Mouse (Mus musculus): ENCODE data around the gene Stn1. TPM values are rescaled to one million over a fixed set of nuclear protein-coding genes. Genes with fewer than 3 reads are reported as not detected.

Stn1 gene
- total RNA-seq, 2 experiments from 2014 or later, result 12.9 to 14.7 TPM

DNA sequence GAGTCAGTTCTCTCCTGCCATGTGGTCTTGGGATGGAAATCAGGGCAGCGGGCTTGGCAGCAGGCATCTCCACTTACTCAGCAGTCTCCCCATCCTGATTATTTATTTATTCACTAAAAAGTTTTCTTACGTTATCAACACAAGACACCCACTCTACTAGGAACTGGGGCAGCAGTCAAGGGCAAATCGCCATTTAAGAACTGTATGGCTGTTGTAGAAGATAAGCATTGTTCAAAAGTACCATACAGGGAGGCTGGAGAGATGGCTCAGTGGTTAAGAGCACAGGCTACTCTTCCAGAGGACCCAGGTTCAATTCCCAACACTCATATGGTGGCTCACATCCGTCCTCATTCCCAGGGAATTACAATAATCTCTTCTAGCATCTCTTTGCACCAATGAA, 65.5 kb downstream of the Stn1 start:
- DNase-seq, result no peak

DNA sequence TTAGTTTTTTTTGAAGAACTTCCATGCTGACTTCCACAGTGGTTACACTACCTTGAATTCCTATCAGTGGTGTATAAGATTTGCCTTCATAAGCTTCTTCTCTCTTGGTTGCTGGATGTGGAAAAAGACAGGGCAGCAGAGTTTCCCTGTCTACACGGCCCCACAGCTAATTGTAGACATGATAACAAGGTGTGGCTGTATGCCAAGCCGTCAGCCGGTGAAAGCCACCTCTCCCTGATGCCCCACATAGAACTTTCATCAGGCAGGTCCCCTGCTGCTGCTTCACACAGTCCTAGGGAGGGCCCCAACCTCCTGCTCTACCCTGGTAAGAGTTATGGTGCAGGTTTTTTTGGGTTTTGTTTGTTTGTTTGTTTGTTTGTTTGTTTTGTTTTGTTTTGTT, 68.6 kb downstream of the Stn1 start:
- DNase-seq, result no peak

DNA sequence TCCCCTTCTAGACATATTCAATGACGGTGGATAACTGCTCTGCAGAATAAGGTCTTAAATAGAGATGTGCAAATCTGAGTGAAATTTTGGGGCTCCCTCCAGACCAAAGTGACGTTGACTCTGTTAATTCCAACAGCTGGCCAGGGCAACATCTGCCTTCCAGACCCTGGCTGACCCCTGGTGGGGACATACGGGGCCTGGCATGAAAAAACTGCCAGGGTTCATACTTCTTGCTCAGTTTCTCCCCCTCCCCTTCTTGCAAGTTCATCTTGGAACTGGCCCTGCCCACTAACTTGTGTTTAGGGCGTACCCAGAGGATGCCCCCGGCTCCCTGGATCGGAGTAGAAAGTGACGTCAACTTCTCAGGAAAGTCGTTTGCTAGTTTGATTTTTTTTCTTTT, 70.5 kb downstream of the Stn1 start:
- DNase-seq, result no peak

DNA sequence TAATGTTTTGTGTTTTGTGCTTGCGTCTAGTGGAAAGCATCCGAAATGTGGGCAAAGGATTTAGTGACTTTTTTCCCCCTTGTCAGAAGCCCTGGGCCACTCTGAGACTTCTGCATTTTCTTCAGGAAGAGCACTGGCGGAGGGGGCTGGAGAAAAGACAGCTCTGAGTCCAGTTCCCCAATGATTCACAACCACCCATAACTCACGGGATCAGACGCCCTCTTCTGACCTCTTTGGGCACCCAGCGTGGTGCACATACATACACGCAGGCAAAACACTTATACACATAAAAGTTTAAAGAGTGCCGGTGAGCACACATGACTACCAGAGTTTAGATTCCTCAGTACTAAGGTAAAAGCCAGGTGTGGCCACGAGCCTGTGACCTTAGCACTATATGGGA, 71.8 kb downstream of the Stn1 start:
- no peak for DNase-seq

DNA sequence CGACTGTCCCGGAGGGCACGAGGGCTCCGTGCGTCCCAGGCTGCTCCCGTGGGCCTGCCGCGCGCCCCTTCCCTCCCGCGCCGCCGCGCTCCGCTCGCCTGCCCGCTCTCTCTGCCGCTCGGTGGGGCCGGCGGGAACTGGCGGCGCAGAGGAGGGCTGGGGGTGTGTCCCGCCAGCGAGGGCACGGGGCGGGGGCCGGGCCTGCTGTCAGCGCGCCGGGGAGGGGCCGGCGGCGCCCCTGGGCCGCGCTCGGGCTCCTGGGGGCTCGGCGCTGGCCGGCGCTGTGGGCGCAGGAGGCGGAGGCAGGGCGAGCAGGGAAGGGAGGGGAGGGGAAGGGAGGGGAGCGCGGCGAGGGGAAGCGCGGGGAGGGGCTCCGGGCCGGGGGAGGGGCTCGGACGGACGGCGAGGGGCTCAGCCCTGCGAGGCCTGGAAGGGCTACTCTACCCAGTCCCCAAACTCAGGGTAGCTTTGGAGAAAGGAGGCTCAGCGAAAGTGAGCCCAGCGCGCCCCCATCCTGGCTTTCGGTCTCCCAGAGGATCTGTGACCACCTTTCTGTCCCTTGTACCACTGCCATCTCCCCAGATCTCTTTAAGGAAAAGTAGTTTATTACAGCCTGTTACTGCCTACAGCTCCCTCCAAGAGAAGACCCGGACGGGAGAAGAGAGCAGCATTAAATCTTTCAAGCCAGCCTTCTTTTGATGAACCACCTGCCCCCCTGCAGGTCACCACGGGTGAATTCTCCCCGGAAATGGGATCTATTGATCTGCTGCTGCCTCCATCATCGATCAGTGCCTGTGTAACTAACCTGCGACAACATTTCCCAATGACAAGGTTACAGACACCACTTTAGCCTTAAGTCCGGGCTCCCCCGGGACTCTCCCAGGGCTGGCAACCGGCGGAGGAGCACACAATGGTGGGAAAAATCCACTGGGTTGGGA, 72.7 kb downstream of the Stn1 start, which contains the start of gene Sh3pxd2a:
Sh3pxd2a (minus strand) TSS at position 98 of the 938 bp plus-strand sequence.
- DNase-seq, result peak; percentile 65 to 73

DNA sequence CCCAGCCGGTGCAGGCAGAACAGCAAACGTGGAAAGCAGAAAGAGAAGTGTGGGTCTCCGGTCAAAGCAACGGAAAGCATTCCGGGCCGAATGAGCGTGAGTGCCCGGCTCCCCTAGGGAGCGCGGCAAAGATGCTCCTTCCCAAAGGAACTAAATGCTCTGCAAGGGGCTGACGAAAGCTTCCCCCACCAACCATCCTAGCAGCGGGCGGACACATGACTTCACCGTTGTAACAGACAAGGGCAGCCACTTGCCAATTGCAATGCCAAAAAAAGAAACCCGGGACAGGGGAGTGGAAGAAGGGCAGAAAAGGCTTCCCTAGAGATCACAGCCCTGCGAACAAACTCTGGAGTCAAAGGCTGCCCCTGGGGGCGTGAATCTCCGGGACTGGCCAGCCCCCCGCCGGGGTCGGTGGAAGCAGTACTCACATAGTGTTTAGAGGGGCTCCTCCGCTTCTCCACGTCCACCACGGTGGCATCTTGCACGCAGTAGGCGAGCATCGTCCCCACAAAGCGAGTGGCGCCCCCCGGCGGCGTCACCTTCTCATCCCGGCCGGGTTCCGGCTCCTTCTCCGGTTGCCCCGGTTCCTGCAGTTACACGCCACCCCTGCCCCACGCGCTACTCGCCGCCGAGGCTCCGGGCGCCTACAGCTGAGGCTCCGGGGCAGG, 73.5 kb downstream of the Stn1 start:
- DNase-seq, result peak; percentile 81 to 93

DNA sequence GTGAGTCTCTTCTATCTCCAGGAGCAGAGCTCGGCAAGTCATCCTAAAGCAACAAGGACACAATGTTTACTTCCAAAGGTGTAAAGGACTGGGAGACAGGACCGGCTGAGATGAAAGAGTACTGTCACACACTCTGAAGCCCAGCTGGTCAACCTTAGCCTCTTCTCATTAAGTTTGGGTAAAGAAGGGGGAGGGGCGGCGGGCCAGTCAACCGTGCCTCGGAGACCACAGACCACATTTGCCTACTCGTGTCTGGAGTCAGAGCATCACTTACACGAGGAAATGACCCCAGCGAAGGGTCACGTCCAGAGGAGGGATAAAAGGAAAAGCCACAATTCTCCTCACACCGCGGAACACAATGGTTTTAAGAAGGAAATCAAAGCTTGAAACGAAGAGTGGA, 74.1 kb downstream of the Stn1 start:
- DNase-seq, result no peak

DNA sequence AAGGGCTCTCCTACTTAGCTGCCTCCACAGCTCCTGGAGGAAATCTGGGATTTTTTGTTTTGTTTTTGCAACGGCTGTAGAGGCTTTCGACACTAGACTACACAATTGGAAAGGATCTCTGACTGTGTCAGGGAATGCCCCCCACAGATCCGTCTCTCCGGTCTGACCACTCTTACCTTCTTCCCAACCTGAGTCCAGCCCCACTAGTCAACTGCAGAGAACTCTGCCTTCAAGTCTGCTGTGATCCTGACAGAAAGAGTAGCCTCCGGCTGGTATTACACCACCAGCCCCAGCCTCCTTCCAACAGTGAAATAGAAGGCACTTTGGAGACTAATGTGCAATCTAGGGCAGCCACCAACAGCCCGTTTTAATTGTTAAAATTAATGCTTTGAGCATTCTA, 74.6 kb downstream of the Stn1 start:
- DNase-seq, result no peak

DNA sequence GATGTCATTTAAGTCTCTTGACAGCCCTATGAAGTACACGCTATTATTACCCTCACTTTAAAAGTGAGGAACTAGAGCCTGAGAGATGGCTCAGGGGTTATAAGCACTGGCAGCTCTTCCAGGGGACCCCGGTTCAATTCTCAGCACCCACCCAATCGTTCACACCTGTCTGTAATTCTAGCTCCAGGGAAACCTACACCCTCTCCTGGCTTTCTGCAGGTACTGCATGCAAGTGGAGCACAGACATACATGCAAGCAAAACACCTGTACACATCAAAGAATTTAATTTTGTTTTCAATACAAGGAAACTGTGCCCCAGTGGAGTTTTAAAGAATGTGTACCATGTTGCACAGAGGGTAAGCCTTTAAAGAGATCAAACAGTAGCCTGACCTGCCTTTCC, 75.5 kb downstream of the Stn1 start:
- DNase-seq, result no peak

DNA sequence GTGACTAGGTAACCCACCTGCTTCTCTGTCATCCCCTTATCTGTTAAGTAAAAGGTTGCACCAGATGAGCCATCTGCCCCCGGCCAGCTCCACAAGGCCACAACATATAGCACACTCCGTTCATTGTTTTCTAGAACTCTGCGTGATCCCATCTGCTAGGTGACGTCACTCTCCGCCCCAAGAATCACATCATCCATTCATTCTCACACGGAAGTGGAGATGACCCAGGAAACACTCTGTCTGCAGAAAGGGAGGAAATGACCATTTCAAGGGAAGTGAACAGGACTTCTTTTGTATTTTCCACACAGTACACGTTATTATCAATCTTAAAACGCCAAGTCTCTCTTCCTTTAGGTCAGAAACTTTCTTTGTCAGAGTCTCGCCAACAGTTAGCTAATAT, 75.9 kb downstream of the Stn1 start:
- no peak for DNase-seq

DNA sequence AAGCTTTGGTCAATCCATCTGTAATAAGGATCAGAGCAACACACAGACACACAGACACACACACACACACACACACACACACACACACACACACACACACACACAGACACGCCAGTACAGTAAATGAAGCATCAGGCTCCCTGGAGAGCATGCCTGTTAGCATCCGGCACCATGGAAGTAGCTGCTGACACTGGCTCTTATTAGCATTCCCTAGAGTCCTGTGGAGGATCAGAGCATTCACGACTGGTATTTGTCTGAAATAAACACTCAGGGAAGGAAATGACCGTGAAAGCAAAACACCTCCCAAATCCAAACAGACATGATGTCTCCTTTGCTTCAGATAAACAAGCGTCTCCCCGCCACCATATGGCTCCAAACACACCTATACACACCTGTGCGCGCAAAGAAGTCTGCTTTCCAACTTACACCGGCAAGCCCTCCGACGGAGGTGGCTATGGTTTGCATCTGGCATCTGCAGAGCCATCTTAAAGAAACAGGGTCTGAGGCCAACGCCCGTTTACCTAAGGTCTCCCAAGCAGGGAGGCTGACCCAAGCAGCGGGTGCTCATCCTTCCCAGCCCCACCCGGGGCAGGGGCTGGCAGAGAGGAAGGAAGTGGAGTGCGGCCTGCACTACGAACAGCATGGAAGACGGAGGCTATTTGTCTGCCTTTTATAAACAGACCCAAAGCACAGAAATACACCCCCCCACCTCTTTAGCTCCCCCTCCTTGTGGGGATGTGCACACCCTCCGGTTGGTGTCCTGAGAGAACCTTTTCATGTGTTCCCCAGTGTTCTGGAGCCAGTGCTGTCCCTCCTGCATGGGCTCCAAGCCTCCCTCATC, 77.0 kb downstream of the Stn1 start:
- DNase-seq, result no peak

DNA sequence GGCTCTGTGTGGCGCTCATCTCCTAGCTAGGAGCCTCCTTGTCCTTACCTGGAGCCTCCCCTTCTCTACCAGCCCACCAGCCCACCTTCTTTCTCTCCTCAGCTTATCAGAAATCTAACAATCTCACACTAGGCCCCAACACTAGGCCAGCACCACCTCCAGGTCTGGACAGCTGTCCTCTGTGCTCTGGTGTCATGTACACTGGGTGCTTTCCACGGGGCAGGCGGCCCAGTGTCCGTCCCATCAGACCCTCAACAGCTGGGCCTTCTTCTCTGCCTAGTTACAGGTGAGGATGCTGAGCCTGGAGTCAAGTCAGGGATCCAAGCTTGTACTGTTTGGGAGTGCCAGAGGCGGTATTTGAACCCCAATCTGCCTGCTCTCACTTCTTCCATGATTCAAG, 78.1 kb downstream of the Stn1 start:
- no peak for DNase-seq

DNA sequence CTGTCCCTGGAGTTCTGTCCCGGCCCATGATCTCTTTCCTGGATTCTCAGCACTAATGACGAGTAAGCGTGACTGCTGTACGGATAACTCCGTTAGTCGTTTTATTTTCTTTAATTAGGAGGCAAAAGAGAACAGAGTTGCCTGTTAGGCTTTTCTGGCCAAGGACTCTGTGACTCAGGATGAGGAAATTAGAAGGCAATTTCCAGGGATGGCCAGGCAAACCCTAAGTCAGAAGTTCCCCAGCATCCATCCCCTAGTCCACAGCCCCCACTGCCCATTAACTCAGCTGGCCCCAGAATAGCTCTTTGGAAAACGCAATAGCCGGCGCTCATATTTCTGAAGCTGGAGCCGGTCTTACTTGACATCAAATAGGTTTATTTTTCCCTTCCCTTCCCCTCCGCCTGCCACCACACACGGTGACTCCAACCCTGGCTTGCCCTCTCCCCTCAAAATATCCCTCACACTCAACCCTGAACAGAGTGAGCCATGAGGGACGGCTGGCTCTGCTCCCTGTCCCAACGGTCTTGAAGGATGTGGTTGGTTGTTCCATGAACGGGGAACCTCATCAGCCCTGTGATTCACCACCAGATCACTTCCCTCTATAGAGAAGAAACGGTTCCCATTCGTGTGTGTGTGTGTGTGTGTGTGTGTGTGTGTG, 78.7 kb downstream of the Stn1 start:
- no peak for DNase-seq

DNA sequence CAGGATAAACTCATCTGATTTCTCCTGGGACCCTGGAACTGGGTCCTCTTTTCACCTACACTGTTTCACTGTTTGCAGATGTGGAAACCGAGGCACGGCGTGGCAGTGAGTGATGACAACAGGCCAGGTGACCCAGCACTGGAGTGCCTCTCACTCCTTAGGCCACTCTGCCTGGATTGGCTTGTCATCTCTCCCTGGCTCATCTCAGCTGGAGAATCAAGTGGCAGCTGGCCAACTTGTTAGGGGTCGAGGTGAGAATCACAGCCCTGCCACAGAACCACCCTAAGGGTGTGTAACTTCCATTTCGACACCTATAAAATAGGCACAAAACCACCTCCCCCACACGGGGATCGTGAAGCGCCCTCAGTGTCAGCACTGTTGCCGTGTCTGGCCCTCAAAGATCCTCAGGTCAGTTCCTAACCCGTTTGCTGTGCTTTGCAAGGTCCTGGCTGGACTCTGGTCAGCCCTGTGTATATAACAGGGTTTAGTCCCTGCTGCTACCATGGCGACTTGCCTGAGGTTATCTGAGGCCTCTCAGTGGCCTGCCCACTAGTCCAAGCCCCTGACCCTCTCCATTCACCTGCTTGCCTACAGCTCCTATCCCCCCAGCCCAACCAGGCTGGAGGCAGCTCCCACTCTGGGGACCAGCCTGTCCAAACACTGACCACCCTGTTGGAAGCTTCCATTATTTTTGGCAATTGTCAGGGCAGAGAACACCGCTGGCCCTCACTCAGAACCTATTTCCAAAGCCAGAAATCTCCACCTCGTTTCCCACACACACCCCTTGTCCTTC, 79.4 kb downstream of the Stn1 start:
- no peak for DNase-seq

DNA sequence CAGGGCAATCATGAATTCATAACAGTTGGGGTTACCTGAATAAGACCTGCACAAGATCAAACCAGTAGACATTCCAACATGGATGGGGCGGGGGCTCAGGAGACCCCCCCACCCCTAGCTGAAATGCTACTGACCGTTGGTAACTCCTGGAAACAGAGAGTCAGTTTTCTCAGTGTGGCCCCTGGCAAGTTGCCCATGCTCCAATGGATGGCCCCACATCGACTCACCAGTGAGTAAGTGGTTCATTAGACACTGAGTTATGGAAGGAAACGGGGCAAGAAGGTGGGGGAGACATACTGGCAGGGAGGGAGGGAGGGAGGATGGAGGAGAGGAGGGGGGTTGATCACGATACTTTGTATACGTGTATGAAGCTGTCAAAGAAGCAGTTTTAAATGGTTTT, 81.3 kb downstream of the Stn1 start:
- no peak for DNase-seq

DNA sequence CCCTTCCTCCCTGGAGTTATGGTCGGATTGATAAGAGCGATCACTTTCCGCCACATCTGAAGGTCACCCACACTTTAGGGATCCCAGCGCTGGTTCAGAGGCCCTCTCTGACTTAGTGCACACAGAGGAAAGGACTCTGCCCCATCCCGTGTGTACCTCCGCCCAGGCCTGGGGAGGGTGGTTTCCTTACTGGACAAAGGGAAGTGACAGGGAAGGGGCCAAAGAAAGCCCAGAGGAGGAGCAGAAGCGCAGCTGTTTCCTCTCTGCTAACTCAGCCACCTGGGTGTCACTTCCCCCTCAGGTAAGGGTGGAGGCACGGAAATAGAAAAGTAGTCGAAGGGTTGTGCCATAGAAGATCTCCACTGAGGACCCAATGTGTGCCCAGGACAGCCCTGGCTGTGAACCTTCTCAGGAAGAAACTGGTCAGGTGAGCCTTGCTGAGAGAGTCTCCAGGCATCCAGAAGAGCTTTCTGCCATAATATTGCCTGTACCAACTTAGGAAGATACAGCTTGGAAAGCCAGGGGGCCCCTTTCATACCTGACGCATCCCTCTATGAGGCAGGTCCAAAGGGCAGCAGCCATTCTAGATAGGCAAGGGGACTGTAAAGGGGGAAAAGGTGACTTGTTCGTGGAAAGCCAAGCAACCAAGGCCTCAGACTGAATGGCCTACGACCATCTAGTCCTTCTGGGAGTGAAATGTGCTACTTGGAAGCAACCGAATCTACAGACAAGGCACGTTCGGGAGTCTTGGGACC, 82.1 kb downstream of the Stn1 start:
- no peak for DNase-seq

DNA sequence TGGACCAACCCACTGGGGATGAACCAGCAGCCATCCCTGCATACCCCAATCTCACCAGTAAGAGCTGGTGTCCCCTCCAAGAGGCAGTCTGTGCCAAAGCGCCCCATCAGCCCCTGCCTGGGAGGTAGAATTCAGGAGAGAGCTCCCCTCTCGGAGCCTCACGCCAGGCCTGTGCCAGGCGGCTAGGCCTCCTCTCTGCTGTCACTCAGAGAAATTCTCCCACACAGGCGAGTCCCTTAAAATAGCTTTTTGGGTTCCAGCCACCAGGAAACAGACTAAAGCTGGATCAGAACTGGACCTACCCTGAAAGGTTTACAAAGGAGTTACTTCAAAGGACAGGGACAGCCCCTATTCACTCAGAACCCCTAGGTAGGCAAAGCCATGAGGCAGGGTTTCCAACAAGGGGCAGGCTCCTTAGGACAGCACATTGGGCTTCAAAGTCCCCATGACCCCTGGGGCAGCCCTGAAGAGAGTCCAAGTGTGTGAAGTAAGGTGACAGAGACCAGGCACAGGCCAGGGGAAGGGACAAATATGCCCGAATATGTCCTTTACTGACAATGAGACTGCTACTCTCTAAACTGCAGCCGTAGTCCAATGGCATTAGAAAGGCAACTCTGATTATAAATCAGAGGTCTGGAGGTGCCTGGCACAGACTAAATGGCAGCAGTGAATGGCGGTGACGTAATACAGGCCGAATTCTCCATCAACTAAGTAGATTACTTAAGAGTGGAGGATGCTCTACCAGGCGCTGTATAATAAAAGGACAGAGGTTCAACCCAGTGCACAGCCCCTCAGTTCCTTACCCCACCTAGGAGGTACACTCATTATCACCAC, 82.9 kb downstream of the Stn1 start:
- no peak for DNase-seq

DNA sequence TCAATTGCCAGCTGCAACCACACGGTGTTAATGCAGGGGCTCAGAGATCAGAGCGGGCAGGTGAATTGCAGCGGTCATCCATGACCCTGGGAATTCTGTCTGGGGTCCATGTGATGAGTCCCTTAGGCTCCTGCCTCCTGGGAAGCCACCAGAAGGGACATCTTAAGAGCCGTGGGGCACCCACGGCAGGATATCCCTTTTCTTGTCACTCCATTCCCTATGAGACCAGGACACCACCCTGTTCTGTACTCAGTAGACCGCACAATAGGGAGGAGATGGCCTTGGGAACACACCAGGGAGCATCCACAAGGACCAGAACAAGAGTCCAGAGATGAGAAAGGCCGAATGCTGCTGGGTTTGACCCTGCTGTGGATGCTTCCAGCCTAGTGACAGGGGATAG, 84.0 kb downstream of the Stn1 start:
- DNase-seq, result no peak

DNA sequence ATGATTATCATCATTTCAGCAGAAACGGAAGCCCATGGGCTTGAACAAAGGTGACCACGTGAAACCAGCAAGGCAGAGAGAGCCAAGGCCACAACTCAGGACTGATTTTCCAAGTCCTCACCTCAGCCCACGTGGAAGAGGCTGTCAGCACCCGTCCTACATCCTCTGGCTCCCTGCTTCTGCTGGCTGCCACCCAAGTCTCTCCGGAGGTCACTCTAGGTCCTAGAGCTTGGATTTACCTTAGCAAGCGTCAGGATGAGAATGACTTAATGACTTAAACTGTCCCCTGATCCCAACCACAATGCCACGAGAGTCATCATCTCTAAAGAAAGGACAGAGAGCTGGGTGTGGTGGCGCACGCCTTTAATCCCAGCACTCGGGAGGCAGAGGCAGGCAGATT, 84.6 kb downstream of the Stn1 start:
- DNase-seq, result peak; percentile 43 to 51

DNA sequence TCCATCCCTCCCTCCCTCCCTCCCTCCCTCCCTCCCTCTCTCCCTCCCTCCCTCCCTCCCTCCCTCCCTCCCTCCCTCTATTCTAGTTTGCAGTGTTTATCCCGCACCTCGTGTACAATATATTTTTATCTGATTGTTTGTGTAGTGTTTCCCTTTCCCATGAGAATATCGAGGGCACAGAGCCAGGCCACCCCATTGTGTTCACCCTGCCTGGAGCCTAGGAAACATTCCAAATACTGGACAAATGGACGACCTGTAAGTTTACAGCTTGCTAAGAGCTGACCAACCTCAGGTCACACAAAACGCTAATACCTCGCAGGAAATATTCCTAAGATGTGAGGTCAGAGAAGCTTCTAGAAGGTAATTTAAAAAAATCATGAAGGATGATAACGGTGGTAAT, 85.1 kb downstream of the Stn1 start:
- DNase-seq, result peak in 1 of 2 experiments; percentile 43
